Mouse (Mus musculus) G1E (cell line): Measurements from ENCODE around the gene Praf2.
"Not testable (repeated sequence)": the region's sequence is repeated elsewhere in the genome, so short reads cannot be mapped to it uniquely, and the experiment has no call there.

Experiments used
- CTCF ChIP-seq: IDR thresholded peaks from 2 replicates; pipeline ENCODE4 v1.5.1; 2012; ENCODE audit warnings: low read depth, low read length, inconsistent platforms, mixed read lengths
- GATA1 ChIP-seq: IDR thresholded peaks from 2 replicates; pipeline ENCODE4 v1.6.1; 2012; ENCODE audit warnings: borderline replicate concordance, low read length, inconsistent platforms, mixed read lengths
- POLR2AphosphoS5 ChIP-seq: IDR thresholded peaks from 2 replicates; pipeline ENCODE4 v1.6.1; 2012; ENCODE audit warnings: low read depth, low read length, inconsistent platforms; ENCODE audit not compliant: insufficient replicate concordance

- TF ChIP-seq CTCF, GATA1, POLR2AphosphoS5: not testable (repeated sequence)
Measured at GRCm38 (mm10) chrX:7716058-7716457, 12.2 kb upstream of the Praf2 start.
